Mouse (Mus musculus): ENCODE data around the gene Ppil3. TPM values are rescaled to one million over a fixed set of nuclear protein-coding genes. Genes with fewer than 3 reads are reported as not detected.

Gene Ppil3
- polyA plus RNA-seq (2012; rRNA removed) (12.1 and 18.6 TPM in 2 replicates), polyA plus RNA-seq (2014; fragmentation: Nextera tagmentation; extraction: Ambion mirVana) (29.8 and 31.0 TPM in 2 replicates)

GRCm38 (mm10) chr1:58445143-58445722 lies at the start of gene Ppil3, which contains the start of gene Nif3l1:
Ppil3 (minus strand) TSS chr1:58445486.
Nif3l1 (plus strand) TSS chr1:58445151.
- peak within 1 kb of the TSS; percentile 56 for H3K27ac ChIP-seq
- no peaks in the 10 kb centered on the region for H3K9me3 ChIP-seq (ENCODE audit: control insufficient read depth, low read length)
- peak within 1 kb of the TSS; percentile 88 for H3K4me2 ChIP-seq (ENCODE audit: low read depth)
- WGBS (ENCODE audit: insufficient replicate concordance), result under 1% methylated on average over 33 of the region's 33 CpGs
- peaks cover 4 to 11% of the 10 kb centered on the region in 2 experiments for H3K4me1 ChIP-seq (replicated peaks; ENCODE audit: control insufficient read depth in 2 of 2, insufficient read depth in 2 of 2, low read length in 1 of 2)
- TF ChIP-seq EP300 (IDR thresholded peaks at IDR 0.05; ENCODE audit: low read depth), result no peak
- peak; percentile 40 for TF ChIP-seq CTCF (IDR thresholded peaks at IDR 0.05; ENCODE audit: low read depth)
- H3K36me3 ChIP-seq (replicated peaks; ENCODE audit: control insufficient read depth, insufficient read depth, low read depth), result peaks cover 6% of the 10 kb centered on the region; the same call in 1 of the 2 replicates
- peak; percentile 93 for ATAC-seq (ENCODE audit: insufficient read depth)
- peak within 1 kb of the TSS; percentile 77 for H3K9ac ChIP-seq (replicated peaks)
- H3K4me3 ChIP-seq (ENCODE audit: insufficient read depth in 1 of 2, low read depth in 2 of 2, low read length in 2 of 2), result peak within 1 kb of the TSS; percentile 65 to 77
- no peaks in the 10 kb centered on the region for H3K27me3 ChIP-seq (ENCODE audit: control insufficient read depth, insufficient read depth, low read length)
- peak; percentile 70 to 79 (median 73) for DNase-seq (ENCODE audit: low read depth in 3 of 3, low spot score in 3 of 3)

GRCm38 (mm10) chr1:58482647-58483046 lies 37.4 kb upstream of the Ppil3 start:
- no peak for DNase-seq (ENCODE audit: low read depth in 3 of 3, low spot score in 3 of 3)
- 84% methylated on average over 4 of the region's 4 CpGs for WGBS (ENCODE audit: insufficient replicate concordance)
- Histone ChIP-seq H3K4me2 (ENCODE audit: low read depth) (no peak overlapping the region), H3K27ac (no peak overlapping the region), H3K9ac (replicated peaks) (no peak overlapping the region), H3K4me1 (replicated peaks; ENCODE audit: control insufficient read depth in 2 of 2, insufficient read depth in 2 of 2, low read length in 1 of 2) (no peaks in the 10 kb centered on the region), H3K4me3 (ENCODE audit: insufficient read depth in 1 of 2, low read depth in 2 of 2, low read length in 2 of 2) (no peak overlapping the region), H3K9me3 (ENCODE audit: control insufficient read depth, low read length) (no peaks in the 10 kb centered on the region), H3K27me3 (ENCODE audit: control insufficient read depth, insufficient read depth, low read length) (no peaks in the 10 kb centered on the region), H3K36me3 (replicated peaks; ENCODE audit: control insufficient read depth, insufficient read depth, low read depth) (peaks cover 66% of the 10 kb centered on the region)
- no peak for TF ChIP-seq CTCF (IDR thresholded peaks at IDR 0.05; ENCODE audit: low read depth)
- TF ChIP-seq EP300 (IDR thresholded peaks at IDR 0.05; ENCODE audit: low read depth), result no peak
- ATAC-seq (ENCODE audit: insufficient read depth), result no peak

- H3K9me3 ChIP-seq (ENCODE audit: control insufficient read depth, low read length), result no peaks in the 10 kb centered on the region
- no peak overlapping the region for H3K4me3 ChIP-seq (ENCODE audit: insufficient read depth in 1 of 2, low read depth in 2 of 2, low read length in 2 of 2)
- 81% methylated on average over 8 of the region's 8 CpGs for WGBS (ENCODE audit: insufficient replicate concordance)
- no peak overlapping the region for H3K4me2 ChIP-seq (ENCODE audit: low read depth)
- no peak for DNase-seq (ENCODE audit: low read depth in 3 of 3, low spot score in 3 of 3)
- no peak overlapping the region for H3K9ac ChIP-seq (replicated peaks)
- ATAC-seq (ENCODE audit: insufficient read depth), result no peak
- H3K4me1 ChIP-seq (replicated peaks; ENCODE audit: control insufficient read depth in 2 of 2, insufficient read depth in 2 of 2, low read length in 1 of 2), result no peaks in the 10 kb centered on the region
- H3K27me3 ChIP-seq (ENCODE audit: control insufficient read depth, insufficient read depth, low read length), result no peaks in the 10 kb centered on the region
- peaks cover 78% of the 10 kb centered on the region for H3K36me3 ChIP-seq (replicated peaks; ENCODE audit: control insufficient read depth, insufficient read depth, low read depth)
- no peak overlapping the region for H3K27ac ChIP-seq
- TF ChIP-seq CTCF (IDR thresholded peaks at IDR 0.05; ENCODE audit: low read depth), result no peak
- no peak for TF ChIP-seq EP300 (IDR thresholded peaks at IDR 0.05; ENCODE audit: low read depth)
These were observed 30.4 kb upstream of the Ppil3 start for GRCm38 (mm10) chr1:58475662-58476061.

- no peak overlapping the region for H3K9ac ChIP-seq (replicated peaks)
- H3K36me3 ChIP-seq (replicated peaks; ENCODE audit: control insufficient read depth, insufficient read depth, low read depth), result peaks cover 86% of the 10 kb centered on the region
- no peak overlapping the region for H3K4me2 ChIP-seq (ENCODE audit: low read depth)
- no peak overlapping the region for H3K27ac ChIP-seq
- TF ChIP-seq CTCF (IDR thresholded peaks at IDR 0.05; ENCODE audit: low read depth), result no peak
- no peak for TF ChIP-seq EP300 (IDR thresholded peaks at IDR 0.05; ENCODE audit: low read depth)
- 95% methylated on average over 4 of the region's 4 CpGs for WGBS (ENCODE audit: insufficient replicate concordance)
- no peak overlapping the region for H3K4me3 ChIP-seq (ENCODE audit: insufficient read depth in 1 of 2, low read depth in 2 of 2, low read length in 2 of 2)
- H3K4me1 ChIP-seq (replicated peaks; ENCODE audit: control insufficient read depth in 2 of 2, insufficient read depth in 2 of 2, low read length in 1 of 2), result no peaks in the 10 kb centered on the region
- no peak for ATAC-seq (ENCODE audit: insufficient read depth)
- H3K9me3 ChIP-seq (ENCODE audit: control insufficient read depth, low read length), result no peaks in the 10 kb centered on the region
- H3K27me3 ChIP-seq (ENCODE audit: control insufficient read depth, insufficient read depth, low read length), result no peaks in the 10 kb centered on the region
- no peak for DNase-seq (ENCODE audit: low read depth in 3 of 3, low spot score in 3 of 3)
These were observed 20.3 kb upstream of the Ppil3 start for GRCm38 (mm10) chr1:58465561-58465960.

GRCm38 (mm10) chr1:58465042-58465441 lies 19.8 kb upstream of the Ppil3 start:
- TF ChIP-seq CTCF (IDR thresholded peaks at IDR 0.05; ENCODE audit: low read depth) (no peak), EP300 (IDR thresholded peaks at IDR 0.05; ENCODE audit: low read depth) (no peak)
- Histone ChIP-seq H3K36me3 (replicated peaks; ENCODE audit: control insufficient read depth, insufficient read depth, low read depth) (peaks cover 81% of the 10 kb centered on the region), H3K9me3 (ENCODE audit: control insufficient read depth, low read length) (no peaks in the 10 kb centered on the region), H3K4me2 (ENCODE audit: low read depth) (no peak overlapping the region), H3K27ac (no peak overlapping the region), H3K27me3 (ENCODE audit: control insufficient read depth, insufficient read depth, low read length) (no peaks in the 10 kb centered on the region), H3K9ac (replicated peaks) (no peak overlapping the region), H3K4me1 (replicated peaks; ENCODE audit: control insufficient read depth in 2 of 2, insufficient read depth in 2 of 2, low read length in 1 of 2) (no peaks in the 10 kb centered on the region), H3K4me3 (ENCODE audit: insufficient read depth in 1 of 2, low read depth in 2 of 2, low read length in 2 of 2) (no peak overlapping the region)
- DNase-seq (ENCODE audit: low read depth in 3 of 3, low spot score in 3 of 3) (no peak), ATAC-seq (ENCODE audit: insufficient read depth) (no peak)
- 80% methylated on average over 4 of the region's 4 CpGs for WGBS (ENCODE audit: insufficient replicate concordance)
